Mouse (Mus musculus): ENCODE measurements at regions not wholly inside any gene's neighbourhood (a gene's known extent, or its start where the extent isn't known, plus 50 kb on each side); places are given as distances from the start of the nearest gene placed in this dataset.

DNA sequence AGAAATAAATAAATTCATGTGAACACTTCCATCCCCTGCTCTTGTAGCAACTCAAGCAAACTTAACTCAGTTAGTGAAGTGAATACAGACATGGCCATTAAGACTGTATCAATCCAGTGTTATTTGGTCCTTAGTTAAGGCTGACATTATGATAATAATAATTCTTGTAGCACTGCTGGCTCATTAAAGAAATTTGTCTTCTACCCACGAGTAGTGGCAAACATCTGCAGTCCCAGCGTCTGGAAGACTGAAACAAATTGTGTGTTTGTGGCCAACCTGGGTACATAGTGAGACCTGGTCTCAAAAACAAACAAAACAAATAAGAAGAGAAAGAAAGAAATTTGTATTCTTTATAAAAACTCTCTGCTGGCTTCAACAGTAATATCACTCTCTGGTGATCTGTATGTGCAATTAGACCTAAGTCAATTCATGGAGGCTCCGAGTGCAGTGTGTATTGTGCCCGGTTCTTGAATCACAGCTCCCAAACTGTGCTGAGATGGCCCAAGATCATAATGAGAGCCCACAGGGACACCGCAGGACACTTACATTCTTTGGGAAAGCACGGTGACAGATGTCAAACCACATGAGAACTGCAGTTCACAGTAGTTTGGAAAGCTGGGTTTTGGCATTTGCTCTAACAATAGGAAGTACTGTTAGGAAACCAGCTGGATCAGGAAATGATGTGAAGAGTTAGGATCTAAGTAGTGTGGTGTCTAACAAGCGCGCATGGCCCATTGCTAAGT is 376.9 kb upstream of the Kif2a start:
- in situ Hi-C loops (cut with MboI, MseI), result no loop called here

DNA sequence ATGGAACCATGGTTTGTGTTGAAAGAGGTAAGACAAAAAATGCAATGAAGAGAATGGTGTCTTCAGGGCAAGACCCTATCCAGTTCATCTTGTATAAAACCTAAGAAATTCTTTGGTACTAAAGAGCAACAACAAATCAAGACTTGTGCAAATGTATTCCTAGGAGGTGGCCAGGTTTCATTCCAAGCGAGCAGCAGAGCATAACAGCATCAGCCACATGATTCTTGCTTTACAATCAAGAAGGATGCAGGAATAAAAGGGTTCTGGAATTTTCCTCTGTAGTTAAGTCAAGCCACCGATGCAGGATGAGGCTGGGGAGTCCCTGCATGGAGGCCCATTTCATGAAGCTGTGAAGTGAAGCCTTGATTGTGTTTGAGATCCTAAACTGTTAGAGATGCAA is 374.1 kb upstream of the Kif2a start:
- in situ Hi-C loops (cut with MboI, MseI), result no loop called here

DNA sequence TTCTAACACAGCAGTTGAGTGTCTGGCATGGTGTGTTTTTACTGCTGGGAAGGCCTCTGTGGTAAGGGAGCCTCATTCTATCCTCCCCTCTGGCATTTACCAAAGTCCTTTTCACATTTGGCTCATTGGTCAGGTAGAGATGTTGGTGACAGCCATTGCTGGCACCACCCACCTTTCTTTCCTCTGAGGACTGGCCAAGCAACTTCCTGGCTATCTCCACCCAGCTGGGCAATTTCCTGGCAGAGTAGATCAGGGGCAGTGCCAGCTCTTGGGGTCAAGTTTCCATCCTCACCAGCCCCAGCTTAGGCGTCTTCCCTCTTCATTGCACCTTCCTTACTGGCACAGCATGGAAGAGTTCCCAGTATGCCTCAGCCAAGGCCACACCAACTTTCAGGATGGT is 372.5 kb upstream of the Kif2a start:
- in situ Hi-C loops (cut with MboI, MseI), result no loop called here

DNA sequence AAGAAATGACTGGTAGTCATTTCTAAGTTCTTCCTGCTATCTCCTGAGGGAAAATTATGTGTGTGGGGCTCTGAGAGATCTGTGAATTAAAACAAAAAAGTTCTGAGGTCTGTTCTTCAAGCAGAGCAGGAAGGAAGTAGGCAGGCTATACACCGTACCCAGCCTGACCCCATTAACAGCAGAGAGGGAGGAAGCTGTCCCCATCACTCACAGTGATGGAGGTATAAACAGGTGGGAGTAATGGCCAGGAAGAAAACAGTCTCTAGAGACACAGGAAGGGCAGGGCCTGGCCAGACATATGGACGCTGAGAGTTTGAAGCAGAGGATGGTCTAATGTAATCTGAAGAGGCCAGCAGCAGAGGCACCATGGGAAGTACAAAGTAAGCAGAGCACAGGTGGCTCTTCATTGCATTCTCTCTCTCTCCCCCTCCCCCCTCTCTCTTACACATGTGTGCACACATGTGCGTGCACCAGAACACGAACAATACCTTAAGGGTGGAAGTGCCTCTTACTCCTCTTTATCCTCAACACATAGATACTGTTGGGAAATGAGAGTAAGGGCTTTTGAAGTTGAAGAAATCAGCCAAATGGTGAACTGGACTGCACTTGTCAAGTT is 367.7 kb upstream of the Kif2a start:
- in situ Hi-C loops (cut with MboI, MseI), result no loop called here

DNA sequence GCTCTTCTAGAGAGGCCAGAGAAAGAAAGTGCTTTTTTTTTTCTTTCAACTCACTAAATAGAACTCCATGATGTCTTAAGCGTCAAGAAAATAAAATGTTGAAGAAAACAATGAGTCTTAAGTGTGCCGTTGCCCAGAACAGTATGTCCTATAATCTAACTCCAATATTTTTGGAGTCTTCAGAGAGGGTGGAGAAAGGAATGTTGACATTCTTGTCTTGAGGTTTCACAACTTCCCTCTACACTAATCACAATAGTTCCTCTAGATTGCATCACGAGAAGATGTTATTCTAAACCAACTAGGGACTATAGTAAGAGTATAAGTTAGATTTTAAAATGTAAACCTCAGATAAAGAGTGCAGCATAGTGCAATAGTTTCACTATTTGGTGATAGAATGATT is 367.1 kb upstream of the Kif2a start:
- in situ Hi-C loops (cut with MboI, MseI), result no loop called here

DNA sequence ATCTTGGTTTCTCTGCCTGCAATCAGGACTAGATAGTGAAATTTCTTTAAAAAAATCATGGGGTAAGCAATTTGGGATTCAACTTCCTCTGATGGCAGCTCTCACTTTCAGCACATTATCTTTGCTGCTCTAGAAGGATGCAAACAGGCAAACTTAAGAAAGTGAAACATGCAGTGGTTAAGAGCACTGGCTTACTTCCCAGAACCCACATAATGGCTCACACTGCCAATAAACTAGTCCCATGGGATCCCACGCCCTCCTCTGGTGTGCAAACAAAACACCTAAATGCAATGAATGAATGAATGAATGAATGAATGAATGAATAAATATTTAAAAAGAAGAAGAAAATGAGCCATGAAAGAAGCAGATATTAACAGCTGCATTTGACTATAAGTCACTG is 356.1 kb upstream of the Kif2a start:
- in situ Hi-C loops (cut with MboI, MseI), result no loop called here

DNA sequence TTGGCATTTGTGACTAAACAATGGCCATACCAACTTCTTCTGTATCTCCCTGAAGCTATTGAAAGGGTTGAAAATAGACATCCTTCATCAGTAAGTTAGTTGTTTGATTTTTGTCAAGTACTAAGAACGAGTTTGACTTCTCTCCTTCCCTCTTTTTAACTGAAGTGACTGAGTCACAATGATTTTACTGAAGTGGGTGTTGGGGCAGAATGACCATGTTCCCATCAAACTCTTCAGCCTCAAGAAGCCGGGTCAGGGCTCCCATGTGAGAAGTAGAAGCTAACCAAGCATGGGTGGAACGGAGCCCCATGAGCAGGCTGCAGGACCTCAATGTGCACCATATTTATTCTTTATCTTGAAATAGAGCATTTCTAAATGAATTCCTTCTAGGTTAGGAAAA is 350.7 kb upstream of the Kif2a start:
- in situ Hi-C loops (cut with MboI, MseI), result no loop called here

DNA sequence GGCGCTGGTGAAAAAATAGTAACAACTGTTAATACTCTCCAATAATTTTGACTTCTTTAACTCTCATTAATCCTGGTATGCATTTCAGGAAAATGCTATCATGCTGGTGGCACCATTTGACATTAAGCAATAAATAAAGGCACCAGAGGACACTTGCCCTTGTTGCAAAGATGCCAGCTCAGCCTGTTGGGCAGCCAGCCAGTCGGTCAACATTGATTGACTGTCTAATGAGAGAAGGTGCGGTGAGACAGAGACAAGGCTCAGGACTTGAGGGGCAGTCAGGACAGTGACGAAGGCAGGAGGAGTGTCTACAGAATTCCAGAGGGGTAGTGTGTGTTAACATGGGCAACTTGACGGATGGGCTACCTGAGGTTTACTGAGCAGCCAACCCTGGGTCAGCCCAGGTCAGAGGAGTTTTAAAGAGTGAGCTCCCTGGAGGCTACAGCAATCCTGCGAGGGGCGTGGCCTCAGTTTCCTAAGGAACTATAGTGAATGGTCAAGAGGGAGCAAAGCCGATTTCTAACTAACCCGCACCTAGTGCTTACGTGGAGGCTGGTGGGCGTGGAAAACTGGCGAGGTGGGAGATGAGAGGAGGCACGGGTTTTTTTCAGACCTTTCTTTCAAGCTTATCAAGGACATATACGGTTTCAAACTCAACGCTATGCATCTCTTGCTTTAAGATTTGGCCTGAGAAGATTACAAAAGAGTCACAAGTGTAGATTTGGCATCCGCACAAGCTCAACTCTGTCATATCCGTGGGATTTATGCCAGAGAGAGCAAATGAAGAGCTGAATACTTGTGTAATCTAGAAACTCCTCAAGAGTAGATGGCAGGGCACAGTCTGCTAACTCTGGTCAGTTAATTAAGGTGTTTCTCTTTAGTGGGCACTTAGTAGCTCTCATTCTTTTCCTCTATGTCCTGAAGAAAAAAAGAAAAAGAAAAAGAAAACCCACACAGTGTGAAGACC is 350.0 kb upstream of the Kif2a start:
- in situ Hi-C loops (cut with MboI, MseI), result no loop called here

DNA sequence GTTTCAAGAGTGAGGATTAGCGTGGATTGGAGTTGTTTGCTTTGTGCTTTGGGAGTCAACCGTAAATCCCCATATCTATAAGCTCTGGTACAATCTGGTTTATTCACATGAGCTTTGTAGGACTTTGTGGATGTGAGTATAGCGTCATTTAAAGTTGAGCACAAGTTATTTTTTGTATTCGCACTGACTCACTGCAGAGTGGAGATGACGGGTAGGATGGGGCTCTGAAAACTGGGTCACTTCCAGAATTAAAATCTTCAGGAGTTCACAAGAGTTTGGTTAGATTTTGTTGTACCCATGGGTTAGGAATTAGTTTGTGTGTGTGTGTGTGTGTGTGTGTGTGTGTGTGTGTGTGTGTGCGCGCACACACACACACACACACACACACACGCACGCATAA is 345.7 kb upstream of the Kif2a start:
- in situ Hi-C loops (cut with MboI, MseI), result no loop called here

DNA sequence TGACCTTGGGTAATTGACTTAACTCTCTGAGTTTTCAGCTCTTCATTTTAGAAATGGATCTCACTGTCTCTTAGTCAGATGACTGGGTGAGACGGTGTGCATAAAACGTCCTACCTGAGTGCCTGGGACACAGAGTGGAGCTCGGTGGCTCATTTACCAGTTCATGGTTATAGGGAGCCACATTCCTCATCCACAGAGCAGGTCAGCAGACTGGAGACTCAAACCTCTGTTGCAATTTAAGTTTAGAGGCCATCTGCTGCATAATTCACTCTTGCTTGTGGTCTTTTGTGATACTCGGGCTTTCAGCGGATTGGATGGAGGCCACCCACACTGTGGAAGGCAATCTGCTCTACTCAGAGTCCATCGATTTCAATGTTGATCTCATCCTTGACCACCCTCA is 343.8 kb upstream of the Kif2a start:
- in situ Hi-C loops (cut with MboI, MseI), result no loop called here

DNA sequence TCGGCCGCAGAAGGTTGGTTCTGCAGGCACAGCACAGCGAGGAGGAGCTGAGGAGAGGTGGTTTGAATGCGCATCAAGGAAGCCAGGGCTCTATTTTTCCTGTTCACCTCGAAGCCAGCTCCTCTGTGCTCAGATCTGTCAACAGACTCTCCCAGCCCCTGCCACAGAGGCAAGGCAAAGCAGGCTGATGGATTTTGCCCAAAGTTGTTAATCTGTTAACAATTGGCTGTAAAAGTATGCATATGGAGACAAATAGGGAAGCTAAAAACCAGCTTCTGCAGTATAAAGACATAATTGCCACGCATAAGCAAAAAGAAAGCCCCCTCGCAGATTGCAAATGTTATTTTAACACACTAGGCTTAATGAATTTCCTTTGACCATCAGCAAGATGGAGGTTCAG is 343.3 kb upstream of the Kif2a start:
- in situ Hi-C loops (cut with MboI, MseI), result no loop called here

DNA sequence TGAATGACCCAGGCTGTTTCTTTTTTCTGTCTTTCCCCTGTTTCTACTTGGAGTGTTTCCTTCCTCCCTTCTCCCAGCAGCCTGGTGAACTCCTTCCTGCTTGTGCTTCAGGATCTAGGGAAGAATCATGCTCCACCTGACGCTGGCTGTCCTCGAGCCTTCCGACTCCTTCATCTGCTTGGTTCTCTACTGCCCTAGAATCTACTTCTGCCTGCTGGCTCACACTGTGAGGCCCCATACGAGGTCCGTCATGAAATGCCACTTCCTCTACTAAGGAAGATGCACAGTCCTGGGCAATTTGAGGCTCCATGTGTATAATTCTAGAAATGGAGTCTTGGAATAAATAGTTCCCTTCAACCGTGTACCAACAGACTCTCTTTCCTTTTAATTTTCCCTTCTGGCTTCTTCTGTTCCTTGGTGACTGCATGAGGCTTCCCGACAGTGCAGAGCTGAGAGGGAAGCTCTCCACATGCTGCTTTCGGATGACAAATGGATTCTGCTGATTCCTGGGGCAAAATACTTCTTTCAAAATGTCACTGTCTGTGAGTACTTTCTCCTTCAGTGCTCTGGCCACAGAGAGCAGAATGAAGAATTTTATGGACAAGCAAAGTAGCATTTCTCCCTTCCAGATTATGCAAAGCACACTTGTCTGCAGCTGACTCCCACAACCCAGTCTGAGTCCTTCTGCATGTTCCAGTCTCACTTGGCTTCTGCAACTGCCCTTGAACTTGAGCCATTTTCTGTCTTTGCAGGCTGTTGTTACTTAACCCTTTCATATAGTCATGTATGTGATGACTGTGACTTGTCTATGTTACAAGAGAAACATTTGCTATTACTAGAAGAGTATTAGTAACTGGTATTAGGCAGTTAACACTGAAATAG is 341.1 kb upstream of the Kif2a start:
- in situ Hi-C loops (cut with MboI, MseI), result no loop called here

DNA sequence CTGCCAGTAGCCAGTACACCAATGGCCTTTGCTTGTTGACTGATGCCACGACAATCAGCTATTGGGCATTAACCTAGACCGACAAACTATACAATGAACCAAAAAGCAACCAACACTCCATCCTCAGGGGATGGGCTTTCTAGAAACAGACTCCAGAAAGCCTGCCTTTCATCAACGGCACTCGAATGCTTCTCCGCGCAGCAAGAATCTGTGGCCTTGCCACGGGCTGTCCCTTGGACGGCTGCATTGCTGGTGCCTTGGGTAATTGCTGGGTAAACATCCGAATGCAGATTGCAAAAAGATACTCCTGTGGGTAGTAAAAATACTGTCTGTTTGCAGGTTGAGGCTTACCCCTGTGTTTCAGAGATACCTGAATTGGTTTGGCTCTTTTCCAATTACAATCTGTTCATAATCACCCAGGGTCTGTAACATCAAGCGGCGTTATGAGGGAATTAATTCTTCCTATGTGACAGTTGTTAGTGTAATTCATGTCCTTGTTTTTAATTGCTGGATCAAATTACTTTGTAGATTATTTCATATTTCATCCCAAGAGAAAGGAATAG is 319.0 kb upstream of the Kif2a start:
- in situ Hi-C loops (cut with MboI, MseI), result no loop called here

DNA sequence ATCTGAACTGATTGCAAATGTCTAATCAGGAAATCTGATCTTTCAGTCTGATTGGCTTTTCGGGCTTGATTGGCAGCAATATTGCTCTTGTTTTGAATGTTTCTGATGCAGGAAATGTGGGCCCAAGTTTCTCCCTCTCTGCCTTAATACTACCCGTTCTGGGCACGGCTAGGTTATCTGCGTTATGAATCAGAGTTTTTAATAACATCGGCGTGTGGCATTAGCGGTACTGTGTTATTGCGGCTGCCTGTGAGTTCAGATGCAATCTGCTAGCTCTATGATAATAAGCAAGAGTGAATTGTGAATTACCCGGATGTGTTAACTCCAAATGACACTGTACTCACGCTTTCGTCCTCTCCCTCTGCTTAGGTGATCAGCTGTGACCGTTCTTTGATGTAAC is 316.2 kb upstream of the Kif2a start:
- in situ Hi-C loops (cut with MboI, MseI), result no loop called here

DNA sequence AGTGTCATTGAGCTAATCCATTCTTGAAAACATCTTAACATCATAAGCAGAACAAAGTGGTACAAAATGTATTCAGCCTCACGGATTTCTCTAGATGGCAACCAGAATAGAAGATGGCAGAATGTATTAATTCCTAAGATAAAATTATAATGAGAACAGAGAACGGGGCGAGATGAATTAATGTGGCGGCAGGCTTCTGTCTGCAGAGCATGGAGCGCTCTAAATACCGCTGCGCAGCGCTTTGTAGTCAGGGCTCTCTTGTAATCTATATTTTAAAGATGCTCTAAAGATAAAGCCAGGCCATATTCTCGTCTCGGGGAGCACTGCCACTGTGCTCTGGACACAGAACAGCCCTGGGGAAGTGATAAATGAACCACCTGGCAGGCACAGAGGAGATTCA is 315.2 kb upstream of the Kif2a start:
- in situ Hi-C loops (cut with MboI, MseI), result no loop called here

DNA sequence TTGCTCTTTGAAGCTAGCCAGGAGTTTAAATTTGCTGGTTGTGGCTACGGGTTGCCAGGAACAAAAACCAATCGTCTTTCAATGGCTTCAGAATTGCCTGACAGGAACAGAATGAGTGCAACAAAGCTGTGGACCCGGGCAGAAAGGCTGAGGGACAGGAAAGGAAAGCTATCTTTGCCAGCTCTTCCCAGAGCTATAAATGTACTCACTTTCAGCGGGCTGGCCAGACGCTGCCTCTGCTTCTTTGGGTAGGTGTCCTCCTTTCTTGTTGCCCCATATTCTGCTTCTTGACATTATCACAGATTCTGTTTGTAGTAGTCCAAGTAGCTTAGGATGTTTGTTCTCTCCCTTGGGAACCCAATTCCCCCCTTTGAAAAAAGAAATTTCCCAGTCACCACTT is 307.4 kb upstream of the Kif2a start:
- in situ Hi-C loops (cut with MboI, MseI), result no loop called here

DNA sequence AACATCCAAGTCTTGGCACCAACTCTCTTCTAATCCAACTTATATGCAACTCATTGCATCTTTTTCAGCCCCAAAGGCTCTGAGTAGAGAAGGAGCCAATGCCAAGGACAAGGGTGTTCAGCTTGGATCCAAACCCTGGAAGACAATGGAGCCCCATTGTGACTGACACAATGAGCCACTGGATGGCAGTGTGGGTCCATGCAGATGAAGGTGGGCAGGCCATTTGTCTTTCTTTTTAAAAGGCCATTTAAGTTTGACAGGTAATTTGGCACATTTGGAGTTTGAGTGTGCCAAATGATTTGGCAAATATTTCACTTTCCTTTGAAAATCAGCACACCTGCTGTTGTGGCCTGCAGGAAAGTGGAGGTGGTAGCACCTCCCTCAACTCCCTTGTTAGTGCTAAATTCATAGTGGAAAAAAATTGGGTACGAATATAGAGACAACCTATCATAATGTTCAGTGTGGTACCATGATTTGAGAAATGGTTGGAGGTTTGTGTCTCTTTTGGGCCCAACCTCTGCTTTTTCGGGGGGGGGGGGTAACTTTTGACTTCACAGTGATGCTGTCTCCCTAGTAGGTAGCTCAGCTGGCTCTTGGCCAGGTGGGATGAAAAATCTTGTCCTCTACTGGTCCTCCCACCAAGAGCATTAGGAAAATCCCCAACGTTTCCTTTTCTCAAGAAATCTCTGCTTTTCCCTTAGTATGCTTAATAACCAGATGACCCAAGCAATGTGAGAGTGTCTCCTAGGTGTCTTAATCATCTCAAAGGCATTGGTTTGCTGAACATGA is 304.0 kb upstream of the Kif2a start:
- in situ Hi-C loops (cut with MboI, MseI), result no loop called here

DNA sequence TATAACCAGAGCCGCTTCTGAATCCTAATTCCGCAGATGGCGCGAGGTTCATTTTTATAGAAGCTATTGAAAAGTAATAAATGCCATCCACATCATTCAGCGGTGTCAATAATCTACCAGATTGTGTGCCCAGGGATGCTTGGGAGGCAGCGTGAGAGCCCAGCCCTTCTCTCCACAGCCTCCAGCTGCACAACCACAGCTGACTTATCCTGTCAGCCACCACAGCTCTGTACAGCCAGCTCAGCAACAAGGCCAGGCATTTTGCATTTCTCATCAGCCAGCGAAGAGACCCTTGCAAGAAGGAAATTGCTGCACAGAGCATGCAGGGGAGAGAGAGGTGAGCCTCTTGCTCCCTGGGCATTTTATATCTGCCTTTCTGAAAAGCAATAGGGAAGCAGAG is 292.8 kb upstream of the Kif2a start:
- in situ Hi-C loops (cut with MboI, MseI), result no loop called here

DNA sequence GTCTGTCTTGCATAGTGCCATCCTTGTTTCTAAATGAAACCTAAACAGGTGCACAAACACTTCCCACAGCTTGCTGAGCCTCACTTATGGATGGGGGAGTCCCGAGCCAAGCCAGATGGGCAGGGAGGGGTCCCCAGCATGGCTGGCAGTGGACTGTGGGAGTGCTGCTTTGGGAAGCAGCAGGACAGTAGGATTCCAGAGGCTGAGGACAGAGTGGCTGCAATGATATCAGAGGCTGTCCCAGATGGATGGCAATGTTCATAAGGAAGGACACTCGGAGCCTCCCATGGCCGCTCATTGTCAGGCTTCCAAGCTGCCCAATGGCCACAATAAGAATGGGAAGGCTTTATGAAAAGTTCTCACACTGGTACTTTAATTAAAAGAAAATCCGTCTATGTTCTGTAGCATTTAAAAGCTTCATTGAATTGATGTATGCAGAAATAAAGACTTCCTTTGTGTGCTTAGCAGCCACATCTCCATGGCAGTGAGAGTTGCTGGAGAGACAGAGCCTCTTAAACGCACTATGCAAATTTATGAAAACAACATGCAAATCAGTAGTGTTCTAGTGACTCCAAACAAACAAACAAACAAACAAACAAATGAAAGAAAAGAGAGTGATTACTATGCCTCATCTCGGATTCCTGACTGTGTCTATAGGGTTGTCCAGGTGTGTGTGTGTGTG is 287.2 kb upstream of the Kif2a start:
- in situ Hi-C loops (cut with MboI, MseI), result no loop called here

DNA sequence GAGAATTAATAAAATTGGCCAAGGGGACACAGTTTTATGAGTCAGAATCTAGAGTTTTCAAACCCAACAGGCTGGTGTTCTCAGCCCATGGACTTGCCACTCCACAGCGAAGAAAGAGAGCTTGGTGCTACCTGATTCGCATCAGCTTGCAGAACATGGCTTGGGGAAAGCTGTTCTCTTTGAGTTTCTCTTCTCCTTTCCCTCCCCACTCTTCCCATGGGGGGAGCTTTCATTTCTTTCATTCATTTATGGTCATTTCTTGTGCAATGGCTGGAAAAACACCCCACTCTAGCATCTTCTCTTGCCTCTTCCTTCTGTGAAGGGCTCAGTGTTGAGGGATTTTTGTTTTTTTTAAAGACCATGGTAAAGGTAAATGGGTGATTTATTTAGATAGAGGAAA is 286.5 kb upstream of the Kif2a start:
- in situ Hi-C loops (cut with MboI, MseI), result no loop called here

All from regulatory T cell (primary cell).